Mouse (Mus musculus) ES-E14 (cell line): ENCODE results near the gene Klkb1. TPM values are rescaled to one million over a fixed set of nuclear protein-coding genes. Genes with fewer than 3 reads are reported as not detected.

Experiments used
- DNase-seq: peaks from one replicate; pipeline ENCODE4 v3.0.0-alpha.2; 2013; ENCODE audit warnings: low read depth, low spot score
- H3K27ac ChIP-seq: 2 replicates; pipeline ENCODE4 v1.5.1; 2012; ENCODE audit warnings: low read depth, mild to moderate bottlenecking, low read length, moderate library complexity, mixed read lengths; ENCODE audit not compliant: poor library complexity, insufficient read depth, severe bottlenecking
- H3K36me3 ChIP-seq: 2 replicates; pipeline ENCODE4 v1.6.1; 2012; ENCODE audit warnings: mild to moderate bottlenecking, low read length, moderate library complexity, mixed read lengths; ENCODE audit not compliant: control insufficient read depth, poor library complexity, insufficient read depth, severe bottlenecking
- H3K4me1 ChIP-seq, 2 experiments: fragments of 150-350 bp in 1 of 2; sonication (generic) in 1 of 2; 2 replicates each; pipeline ENCODE4 v1.6.1; 2012; ENCODE audit warnings: low read length in 2 of 2, mild to moderate bottlenecking in 1 of 2, mixed read lengths in 1 of 2; ENCODE audit not compliant: control insufficient read depth in 2 of 2, insufficient read depth in 2 of 2, poor library complexity in 1 of 2
- H3K4me3 ChIP-seq, 2 experiments: fragments of 150-350 bp in 1 of 2; sonication (generic) in 1 of 2; 2 replicates each; pipeline ENCODE4 v1.5.1; 2012; ENCODE audit warnings: low read length in 2 of 2, low read depth in 1 of 2, mild to moderate bottlenecking in 1 of 2, mixed read lengths in 1 of 2; ENCODE audit not compliant: insufficient read depth in 1 of 2, poor library complexity in 1 of 2, severe bottlenecking in 1 of 2
- H3K9ac ChIP-seq: 2 replicates; pipeline ENCODE4 v1.6.1; 2012; ENCODE audit warnings: low read depth, mild to moderate bottlenecking, low read length, mixed read lengths; ENCODE audit not compliant: poor library complexity, insufficient read depth, severe bottlenecking
- H3K9me3 ChIP-seq: fragments of 150-350 bp; sonication (generic); 2 replicates; pipeline ENCODE4 v1.6.1; 2012; ENCODE audit warnings: low read depth, mild to moderate bottlenecking, low read length; ENCODE audit not compliant: control insufficient read depth, insufficient read depth
- CHD2 ChIP-seq: IDR thresholded peaks from 2 replicates; pipeline ENCODE4 v1.6.1; 2014; ENCODE audit warnings: mild to moderate bottlenecking, low read depth, low read length, inconsistent platforms
- HCFC1 ChIP-seq: IDR thresholded peaks from 2 replicates; pipeline ENCODE4 v1.6.1; 2012; ENCODE audit warnings: low read length, inconsistent platforms, borderline replicate concordance; ENCODE audit not compliant: insufficient read depth
- MAFK ChIP-seq: IDR thresholded peaks from 2 replicates; pipeline ENCODE4 v1.6.1; 2014; ENCODE audit warnings: mild to moderate bottlenecking, low read depth, low read length, inconsistent platforms; ENCODE audit not compliant: insufficient read depth
- ZC3H11A ChIP-seq: IDR thresholded peaks from 2 replicates; pipeline ENCODE4 v1.6.1; 2012; ENCODE audit warnings: low read depth, mild to moderate bottlenecking, inconsistent platforms, low read length, borderline replicate concordance
- ZNF384 ChIP-seq: IDR thresholded peaks from 2 replicates; pipeline ENCODE4 v1.6.1; 2012; ENCODE audit warnings: low read depth, low read length, inconsistent platforms
- in situ Hi-C, 2 experiments: fragments of 600-800 bp; cut with MboI; formaldehyde crosslinking; loops; one replicate each; pipeline ENCODE4 v1.15.1; 2025; ENCODE audit warnings: low sequenced_read_pairs in 2 of 2, inconsistent platforms in 1 of 2; ENCODE audit not compliant: unreplicated experiment in 2 of 2
- total RNA-seq: library from RNA; depleted of rRNA; stranded (reverse); fragments of 300-350 nt; gene quantifications from 2 replicates; pipeline ENCODE4 v1.2.3, GENCODE M21; 2012

Gene Klkb1
- total RNA-seq, 1 experiment = not detected

GRCm38 (mm10) chr8:45281630-45282029 lies 13.0 kb downstream of the Klkb1 start:
- DNase-seq = no peak
- TF ChIP-seq CHD2 = no peak
- H3K9ac ChIP-seq = no peak overlapping the region
- no peak overlapping the region for H3K4me3 ChIP-seq
- no peaks in the 10 kb centered on the region for H3K9me3 ChIP-seq
- no peaks in the 10 kb centered on the region for H3K36me3 ChIP-seq
- H3K4me1 ChIP-seq = no peaks in the 10 kb centered on the region
- no peak overlapping the region for H3K27ac ChIP-seq
- in situ Hi-C loops = no loop called here

- H3K9me3 ChIP-seq = no peaks in the 10 kb centered on the region
- no peak overlapping the region for H3K27ac ChIP-seq
- H3K9ac ChIP-seq = no peak overlapping the region
- DNase-seq = no peak
- in situ Hi-C loops = no loop called here
- TF ChIP-seq ZC3H11A (no peak), ZNF384 (no peak), CHD2 (no peak), MAFK (no peak), HCFC1 (no peak)
- H3K4me1 ChIP-seq = no peaks in the 10 kb centered on the region
- H3K36me3 ChIP-seq = no peaks in the 10 kb centered on the region
- H3K4me3 ChIP-seq = no peak overlapping the region
Observed at GRCm38 (mm10) chr8:45277453-45277852, 17.2 kb downstream of the Klkb1 start.

DNA sequence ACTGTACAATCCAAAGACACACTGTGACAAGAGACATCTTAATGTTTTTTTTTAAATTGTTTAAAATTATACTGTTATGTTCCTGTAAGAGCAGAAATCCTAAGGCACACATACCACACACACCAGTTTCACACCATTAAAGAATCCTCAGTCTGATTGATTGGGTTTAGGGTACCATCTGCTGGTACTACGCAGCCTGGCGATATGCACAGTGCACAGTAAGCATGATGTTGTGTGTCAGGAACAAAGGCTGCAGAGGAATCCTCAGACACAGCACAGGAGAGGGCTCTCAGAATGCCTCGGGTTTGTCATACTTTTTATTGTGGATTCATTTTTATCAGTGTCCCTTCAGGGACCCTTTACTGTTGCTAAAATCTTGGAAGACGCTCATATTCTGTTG lies 20.3 kb downstream of the Klkb1 start:
- TF ChIP-seq CHD2 (no peak), ZC3H11A (no peak), ZNF384 (no peak), HCFC1 (no peak), MAFK (no peak)
- no peak overlapping the region for H3K9ac ChIP-seq
- in situ Hi-C loops = no loop called here
- H3K36me3 ChIP-seq = no peaks in the 10 kb centered on the region
- no peaks in the 10 kb centered on the region for H3K9me3 ChIP-seq
- no peak overlapping the region for H3K4me3 ChIP-seq
- H3K4me1 ChIP-seq = no peaks in the 10 kb centered on the region
- DNase-seq = no peak
- H3K27ac ChIP-seq = no peak overlapping the region

GRCm38 (mm10) chr8:45269056-45269455 lies 25.6 kb downstream of the Klkb1 start:
- peak; percentile 88; the same call in 1 of the 2 replicates for TF ChIP-seq ZNF384
- TF ChIP-seq ZC3H11A = no peak
- TF ChIP-seq CHD2 = no peak
- Histone ChIP-seq H3K36me3 (no peaks in the 10 kb centered on the region), H3K9me3 (no peaks in the 10 kb centered on the region), H3K4me3 (no peak overlapping the region), H3K9ac (no peak overlapping the region), H3K4me1 (peaks cover 0 to 3% of the 10 kb centered on the region in 2 experiments; a peak in 1 of 4 replicates), H3K27ac (no peak overlapping the region)
- in situ Hi-C loops = no loop called here
- DNase-seq = no peak

DNA sequence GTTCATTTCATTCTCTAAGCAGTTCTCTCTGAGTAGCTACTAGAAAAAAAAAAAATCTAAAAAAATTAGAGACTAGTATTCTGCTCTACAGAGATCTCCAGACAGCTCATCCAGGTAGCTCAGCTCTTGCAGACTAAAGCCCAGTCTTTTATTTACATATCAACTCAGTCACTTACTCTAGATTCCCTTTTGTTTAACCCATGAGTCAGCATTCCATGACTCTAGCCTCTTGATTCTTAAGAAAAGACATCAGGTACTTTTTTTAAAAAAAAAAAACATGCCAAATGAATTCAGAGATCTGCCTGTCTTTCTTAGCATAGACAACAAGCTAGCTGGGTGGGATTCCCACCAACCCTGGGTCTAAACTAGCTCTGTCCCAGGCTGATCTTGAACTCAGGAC lies 26.2 kb downstream of the Klkb1 start:
- Histone ChIP-seq H3K4me1 (peaks cover 0 to 3% of the 10 kb centered on the region in 2 experiments; a peak in 1 of 4 replicates), H3K9me3 (no peaks in the 10 kb centered on the region), H3K9ac (no peak overlapping the region), H3K27ac (no peak overlapping the region), H3K4me3 (no peak overlapping the region), H3K36me3 (no peaks in the 10 kb centered on the region)
- TF ChIP-seq ZNF384 = 0 out of 2 replicates have a peak, but pooled peaks have one; percentile 4
- no peak for TF ChIP-seq ZC3H11A
- peak; percentile 75 for TF ChIP-seq MAFK
- DNase-seq = no peak
- in situ Hi-C loops = no loop called here
